Mouse (Mus musculus) embryonic fibroblast, embryonic 13.5 days (primary cell): ENCODE measurements around the gene Fut11.

Source experiments
- CTCF ChIP-seq: IDR thresholded peaks from 2 replicates; pipeline ENCODE4 v1.5.1; 2011; ENCODE audit warnings: mild to moderate bottlenecking, control low read depth, low read length, moderate library complexity, borderline replicate concordance; ENCODE audit not compliant: insufficient read depth
- POLR2A ChIP-seq: IDR thresholded peaks from 2 replicates; pipeline ENCODE4 v1.6.1; 2011; ENCODE audit warnings: low read depth, mild to moderate bottlenecking, control low read depth, low read length, moderate library complexity

DNA sequence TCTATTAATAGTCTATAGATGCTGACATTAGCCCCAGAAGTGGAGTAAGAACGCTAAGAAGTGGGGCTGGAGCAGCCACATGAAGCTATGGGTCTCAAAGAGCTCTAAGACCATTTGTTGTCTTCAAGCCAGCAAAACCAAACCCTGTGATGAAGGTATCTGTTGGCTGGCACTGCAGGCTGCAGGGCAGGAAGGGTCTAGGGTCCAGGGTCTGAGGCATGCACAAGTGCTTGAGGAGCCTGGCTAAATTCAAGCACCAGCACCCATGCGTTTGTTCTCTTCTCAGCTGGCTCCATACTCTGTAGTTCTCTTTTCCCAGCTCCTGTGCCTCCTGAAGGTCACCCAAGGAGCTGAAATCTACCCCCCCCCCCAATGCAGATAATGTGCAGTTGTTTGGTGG is 40.3 kb downstream of the Fut11 start:
- no peak for TF ChIP-seq CTCF
- TF ChIP-seq POLR2A: no peak
